In genomic region chr19:45242017-45242347, GRCm38 (mm10) we compare ENCODE assay signal across 24 mouse cellular contexts. TPM values are rescaled to one million over a fixed set of nuclear protein-coding genes. Genes with fewer than 3 reads are reported as not detected.
DNase-seq lines count a peak whose midpoint lies in the region; ATAC-seq lines count a peak whose summit lies in the region.
"Had no signal": no experiment of that assay in that cellular context is flagged by ENCODE, and none has a peak within 500 bp of the region (broad histone marks: within the 10 kb centered on the region; RNA-seq: fewer than 3 reads in every experiment).

No protein-coding gene starts in this region.

- no peak overlapping the region for H3K4me3 ChIP-seq in forebrain, embryonic 10.5 days
- no peak overlapping the region for H3K4me3 ChIP-seq in forebrain, embryonic 14.5 days (ENCODE audit: low read depth, low read length)
- H3K4me3 ChIP-seq in midbrain, embryonic 10.5 days: no peak overlapping the region
- no peak overlapping the region for H3K4me3 ChIP-seq in midbrain, embryonic 15.5 days
- H3K4me3 ChIP-seq: liver, embryonic 12.5 days had no signal

- peaks cover 100% of the 10 kb centered on the region for H3K27me3 ChIP-seq in forebrain, embryonic 10.5 days (ENCODE audit: poor library complexity, severe bottlenecking)
- peaks cover 92% of the 10 kb centered on the region for H3K27me3 ChIP-seq in forebrain, embryonic 14.5 days (replicated peaks; ENCODE audit: control insufficient read depth, insufficient read depth, low read length)
- peaks cover 100% of the 10 kb centered on the region for H3K27me3 ChIP-seq in midbrain, embryonic 10.5 days (ENCODE audit: low read depth, poor library complexity, severe bottlenecking)
- H3K27me3 ChIP-seq in midbrain, embryonic 15.5 days (replicated peaks): peaks cover 92% of the 10 kb centered on the region

- no peaks in the 10 kb centered on the region for H3K9me3 ChIP-seq in forebrain, embryonic 10.5 days
- no peaks in the 10 kb centered on the region for H3K9me3 ChIP-seq in forebrain, embryonic 14.5 days (replicated peaks; ENCODE audit: control insufficient read depth, low read length)
- no peaks in the 10 kb centered on the region for H3K9me3 ChIP-seq in midbrain, embryonic 10.5 days (replicated peaks)
- H3K9me3 ChIP-seq in midbrain, embryonic 15.5 days: no peaks in the 10 kb centered on the region
- H3K9me3 ChIP-seq: G1E; limb, embryonic 13.5 days; liver, embryonic 12.5 days had no signal

- no peak for ATAC-seq in forebrain, embryonic 14.5 days
- no peak for ATAC-seq in midbrain, embryonic 15.5 days (replicated peaks)
- peak; percentile 49; the same call in 1 of the 2 replicates for ATAC-seq in megakaryocyte, adult 5-6 weeks (ENCODE audit: poor library complexity, severe bottlenecking)
- ATAC-seq: CD4-positive, CD25-positive, alpha-beta regulatory T cell, adult 4 months; forebrain, postnatal 0 days; inflammation-experienced regulatory T-cells, adult 6 months; liver, embryonic 12.5 days; Patski had no signal

- H3K4me1 ChIP-seq in forebrain, embryonic 10.5 days: peaks cover 10% of the 10 kb centered on the region
- no peaks in the 10 kb centered on the region for H3K4me1 ChIP-seq in forebrain, embryonic 14.5 days (ENCODE audit: control insufficient read depth, insufficient read depth, low read length)
- H3K4me1 ChIP-seq in midbrain, embryonic 10.5 days: peaks cover 6% of the 10 kb centered on the region
- peaks cover 2% of the 10 kb centered on the region; the same call in 1 of the 2 replicates for H3K4me1 ChIP-seq in midbrain, embryonic 15.5 days
- H3K4me1 ChIP-seq: liver, embryonic 12.5 days had no signal

- peak; percentile 20 for DNase-seq in forebrain, embryonic 10.5 days (ENCODE audit: extremely low spot score, low spot score)
- DNase-seq in forebrain, embryonic 14.5 days (ENCODE audit: low spot score): no peak
- peak; percentile 31 for DNase-seq in midbrain, embryonic 10.5 days (ENCODE audit: low spot score)
- DNase-seq in lung, postnatal 36 days: no peak
- no peak for DNase-seq in cerebellum, adult 11-12 months
- DNase-seq: adrenal gland, postnatal 36 days; forebrain, postnatal 0 days; lung, adult 18-20 months; lung, postnatal 10 days; thymus, postnatal 14 days had no signal

- H3K27ac ChIP-seq in forebrain, embryonic 10.5 days: no peak overlapping the region
- no peak overlapping the region for H3K27ac ChIP-seq in forebrain, embryonic 14.5 days (ENCODE audit: low read depth, low read length)
- H3K27ac ChIP-seq in midbrain, embryonic 10.5 days (replicated peaks): no peak overlapping the region
- H3K27ac ChIP-seq in midbrain, embryonic 15.5 days: no peak overlapping the region
- H3K27ac ChIP-seq: kidney, postnatal 0 days; limb, embryonic 13.5 days; liver, embryonic 12.5 days had no signal

- H3K9ac ChIP-seq in forebrain, embryonic 14.5 days (ENCODE audit: low read length): no peak overlapping the region
- H3K9ac ChIP-seq in midbrain, embryonic 15.5 days: no peak overlapping the region
- H3K9ac ChIP-seq: forebrain, postnatal 0 days; limb, embryonic 13.5 days; liver, embryonic 12.5 days had no signal

- H3K4me2 ChIP-seq in forebrain, embryonic 14.5 days (ENCODE audit: low read length): no peak overlapping the region
- H3K4me2 ChIP-seq in midbrain, embryonic 15.5 days: no peak overlapping the region
- H3K4me2 ChIP-seq: liver, embryonic 12.5 days had no signal

- no peaks in the 10 kb centered on the region for H3K36me3 ChIP-seq in forebrain, embryonic 10.5 days (replicated peaks)
- no peaks in the 10 kb centered on the region for H3K36me3 ChIP-seq in forebrain, embryonic 14.5 days (ENCODE audit: control insufficient read depth, insufficient read depth, low read length)
- H3K36me3 ChIP-seq in midbrain, embryonic 10.5 days: no peaks in the 10 kb centered on the region
- H3K36me3 ChIP-seq in midbrain, embryonic 15.5 days (replicated peaks): no peaks in the 10 kb centered on the region
- H3K36me3 ChIP-seq: G1E; limb, embryonic 13.5 days; liver, embryonic 12.5 days had no signal

- WGBS in forebrain, embryonic 10.5 days: 3% methylated on average over 4 of the region's 4 CpGs
- WGBS in forebrain, embryonic 14.5 days: 3% methylated on average over 4 of the region's 4 CpGs
- WGBS in midbrain, embryonic 10.5 days: 9% methylated on average over 4 of the region's 4 CpGs
- 3% methylated on average over 4 of the region's 4 CpGs for WGBS in midbrain, embryonic 15.5 days

RNA-seq across cellular contexts. Expression of gene Lbx1, which starts 6.4 kb away (rescaled TPM):
- not detected in 2 replicates for polyA plus RNA-seq in forebrain, embryonic 10.5 days (2016; fragmentation: Nextera tagmentation; extraction: Ambion mirVana)
- 0.09 TPM in 1 of 2 replicates, not detected in the other for polyA plus RNA-seq in forebrain, embryonic 14.5 days (2014; fragmentation: Nextera tagmentation; extraction: Ambion mirVana)
- 0.05 TPM in 1 of 2 replicates, not detected in the other for polyA plus RNA-seq in midbrain, embryonic 10.5 days (2016; fragmentation: Nextera tagmentation; extraction: Ambion mirVana)
- polyA plus RNA-seq in midbrain, embryonic 15.5 days (2015; fragmentation: Nextera tagmentation; extraction: Ambion mirVana): 0.06 and 0.09 TPM in 2 replicates
- total RNA-seq in megakaryocyte, adult 5-6 weeks (2015): not detected in 2 replicates
- not detected in 2 replicates for total RNA-seq in megakaryocyte, adult 5-6 weeks (2017)
- total RNA-seq: forebrain, postnatal 0 days; G1E; heart, postnatal 10 days; layer of hippocampus, postnatal 14 days; left cerebral cortex, postnatal 10 days; megakaryocyte-erythroid progenitor cell, adult 5-6 weeks had no signal
- polyA plus RNA-seq: CD4-positive, CD25-positive, alpha-beta regulatory T cell, adult 4 months; forebrain, postnatal 0 days; G1E; inflammation-experienced regulatory T-cells, adult 6 months; Patski; stomach, embryonic 14.5 days had no signal

Comparison
In these comparisons a context has a peak if more than half of its experiments do, and no peak if none do; other contexts are left out.
1. DNase-seq: peak in forebrain, embryonic 10.5 days (single experiment) and midbrain, embryonic 10.5 days (single experiment); none in forebrain, embryonic 14.5 days (single experiment), lung, postnatal 36 days (single experiment) and cerebellum, adult 11-12 months (single experiment).